Mouse (Mus musculus): ENCODE results near the gene Hao2. TPM values are rescaled to one million over a fixed set of nuclear protein-coding genes. Genes with fewer than 3 reads are reported as not detected.
A peak's percentile ranks its signal among the peaks of the same experiment; 100 is the strongest.

Gene Hao2
- polyA plus RNA-seq (2015; fragmentation: Nextera tagmentation; extraction: Ambion mirVana) = 10.9 and 14.4 TPM in 2 replicates

DNA sequence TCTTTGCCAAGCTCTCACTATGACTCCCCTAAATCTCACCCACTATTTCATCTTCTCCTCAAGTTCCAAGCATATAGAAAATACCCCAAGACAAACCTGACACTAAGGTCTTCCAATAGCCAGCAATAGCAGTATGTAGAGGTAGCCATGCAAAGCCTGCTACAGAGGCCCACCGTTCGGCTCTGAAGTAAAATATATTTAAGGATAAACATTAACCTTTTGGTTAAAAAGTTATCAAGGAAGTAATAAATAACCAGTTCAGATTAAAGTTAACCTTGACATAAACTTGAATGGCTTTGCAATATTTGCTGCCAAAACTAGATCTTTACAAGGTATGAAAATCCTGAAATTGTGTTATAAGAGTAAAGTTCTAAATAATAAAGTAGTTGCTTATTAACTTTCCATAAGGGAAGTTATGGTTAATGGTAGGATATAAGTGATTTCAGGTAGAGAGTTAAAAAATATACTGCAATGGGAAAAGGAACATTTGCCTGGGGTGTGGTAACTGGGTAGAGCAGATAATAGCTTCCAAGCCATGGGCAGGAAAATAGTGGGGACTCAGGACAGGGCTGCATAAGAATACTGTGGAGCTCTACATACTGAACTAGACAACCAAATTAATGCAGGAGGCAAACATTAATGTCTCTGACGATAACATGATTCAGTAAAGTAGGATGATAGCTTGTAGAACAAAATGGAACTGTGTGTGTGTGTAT is at the start of gene Hao2:
TSS of gene Hao2 (minus strand) at position 183 of the 716 bp plus-strand sequence.
- ATAC-seq (ENCODE audit: insufficient read depth) = peak; percentile 34; the same call in 1 of the 2 replicates
- H3K27me3 ChIP-seq = no peaks in the 10 kb centered on the region
- no peaks in the 10 kb centered on the region for H3K9me3 ChIP-seq (replicated peaks)
- peaks cover 3% of the 10 kb centered on the region; the same call in 1 of the 2 replicates for H3K4me1 ChIP-seq (replicated peaks)
- H3K36me3 ChIP-seq (replicated peaks) = no peaks in the 10 kb centered on the region
- H3K9ac ChIP-seq = no peak within 1 kb of the TSS
- H3K4me3 ChIP-seq (replicated peaks) = 0 out of 2 replicates have a peak within 1 kb of the TSS, but pooled peaks have one; percentile 8
- H3K27ac ChIP-seq (replicated peaks) = no peak within 1 kb of the TSS
- peak within 1 kb of the TSS; percentile 20; the same call in 1 of the 2 replicates for H3K4me2 ChIP-seq
- WGBS (ENCODE audit: insufficient replicate concordance) = 49% methylated on average over 3 of the region's 3 CpGs

- H3K4me2 ChIP-seq = peak overlapping the region; percentile 48
- no peak overlapping the region for H3K27ac ChIP-seq (replicated peaks)
- H3K27me3 ChIP-seq = peaks cover 3% of the 10 kb centered on the region; the same call in 1 of the 2 replicates
- ATAC-seq (ENCODE audit: insufficient read depth) = no peak
- no peaks in the 10 kb centered on the region for H3K36me3 ChIP-seq (replicated peaks)
- 25% methylated on average over 10 of the region's 10 CpGs for WGBS (ENCODE audit: insufficient replicate concordance)
- H3K9me3 ChIP-seq (replicated peaks) = no peaks in the 10 kb centered on the region
- no peaks in the 10 kb centered on the region for H3K4me1 ChIP-seq (replicated peaks)
- no peak overlapping the region for H3K9ac ChIP-seq
- H3K4me3 ChIP-seq (replicated peaks) = 0 out of 2 replicates have a peak overlapping the region, but pooled peaks have one; percentile 4
Measured at GRCm38 (mm10) chr3:98941601-98942000, 48.6 kb upstream of the Hao2 start.

DNA sequence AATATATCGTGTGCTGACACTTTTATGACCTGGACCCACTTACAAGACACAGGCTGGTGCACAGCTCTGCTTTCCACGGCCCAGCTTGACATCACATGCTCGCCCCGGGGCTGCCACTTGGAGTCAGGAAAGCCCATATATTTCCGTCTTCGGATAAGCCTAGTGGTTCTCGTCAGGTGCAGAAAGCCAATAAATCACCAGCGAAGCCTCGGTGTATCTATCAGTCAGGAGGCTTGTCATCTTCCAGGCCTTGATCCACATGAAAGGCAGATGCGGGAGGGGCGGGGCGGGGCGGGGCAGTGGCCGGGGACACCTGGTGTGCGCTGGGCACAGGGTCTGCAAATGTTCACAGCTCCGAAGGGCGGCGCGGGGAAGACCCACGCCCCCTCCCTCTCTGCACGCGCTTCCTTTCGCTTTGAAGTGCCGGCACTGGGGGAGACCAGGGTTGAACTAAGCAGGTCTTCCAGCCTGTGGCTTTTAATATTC is 48.1 kb upstream of the Hao2 start:
- ATAC-seq (ENCODE audit: insufficient read depth) = no peak

DNA sequence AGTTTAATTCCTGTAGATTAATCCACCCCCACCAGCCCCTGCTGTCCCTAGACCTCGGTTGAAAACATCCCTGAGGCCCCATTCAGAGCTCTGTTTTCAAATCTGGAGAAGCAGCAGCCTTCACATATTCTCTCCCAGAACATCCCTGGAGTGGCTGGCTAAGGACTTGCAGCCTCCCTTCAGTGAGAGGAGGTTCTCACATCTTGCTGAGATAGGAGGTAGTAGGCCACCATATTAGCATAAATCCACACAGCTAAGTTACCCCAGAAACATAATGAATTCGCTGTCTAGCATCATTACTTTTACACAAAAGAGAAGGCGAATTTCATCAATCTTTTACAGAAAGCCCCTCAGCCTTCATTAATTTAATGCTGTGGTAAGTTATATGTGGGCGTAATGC is 47.2 kb upstream of the Hao2 start:
- WGBS (ENCODE audit: insufficient replicate concordance) = 55% methylated on average over 4 of the region's 4 CpGs
- no peaks in the 10 kb centered on the region for H3K36me3 ChIP-seq (replicated peaks)
- no peak overlapping the region for H3K4me3 ChIP-seq (replicated peaks)
- ATAC-seq (ENCODE audit: insufficient read depth) = no peak
- H3K4me1 ChIP-seq (replicated peaks) = no peaks in the 10 kb centered on the region
- peaks cover 3% of the 10 kb centered on the region; the same call in 1 of the 2 replicates for H3K27me3 ChIP-seq
- no peaks in the 10 kb centered on the region for H3K9me3 ChIP-seq (replicated peaks)
- H3K27ac ChIP-seq (replicated peaks) = no peak overlapping the region
- no peak overlapping the region for H3K4me2 ChIP-seq
- no peak overlapping the region for H3K9ac ChIP-seq

More for the DNA sequence above, 48.1 kb upstream of the Hao2 start:
- H3K9me3 ChIP-seq (replicated peaks) = no peaks in the 10 kb centered on the region
- H3K4me2 ChIP-seq = peak overlapping the region; percentile 48
- H3K27me3 ChIP-seq = peaks cover 3% of the 10 kb centered on the region; the same call in 1 of the 2 replicates
- 0 out of 2 replicates have a peak overlapping the region, but pooled peaks have one; percentile 4 for H3K4me3 ChIP-seq (replicated peaks)
- no peaks in the 10 kb centered on the region for H3K36me3 ChIP-seq (replicated peaks)
- WGBS (ENCODE audit: insufficient replicate concordance) = 5% methylated on average over 23 of the region's 24 CpGs
- no peak overlapping the region for H3K27ac ChIP-seq (replicated peaks)
- no peak overlapping the region for H3K9ac ChIP-seq
- H3K4me1 ChIP-seq (replicated peaks) = no peaks in the 10 kb centered on the region

GRCm38 (mm10) chr3:98936446-98936845 is 43.4 kb upstream of the Hao2 start:
- Histone ChIP-seq H3K4me2 (no peak overlapping the region), H3K4me3 (replicated peaks) (no peak overlapping the region), H3K36me3 (replicated peaks) (no peaks in the 10 kb centered on the region), H3K27ac (replicated peaks) (no peak overlapping the region), H3K9me3 (replicated peaks) (no peaks in the 10 kb centered on the region), H3K4me1 (replicated peaks) (no peaks in the 10 kb centered on the region; the same call in 1 of the 2 replicates), H3K9ac (no peak overlapping the region), H3K27me3 (no peaks in the 10 kb centered on the region)
- ATAC-seq (ENCODE audit: insufficient read depth) = no peak
- WGBS (ENCODE audit: insufficient replicate concordance) = 64% methylated on average over 3 of the region's 3 CpGs

DNA sequence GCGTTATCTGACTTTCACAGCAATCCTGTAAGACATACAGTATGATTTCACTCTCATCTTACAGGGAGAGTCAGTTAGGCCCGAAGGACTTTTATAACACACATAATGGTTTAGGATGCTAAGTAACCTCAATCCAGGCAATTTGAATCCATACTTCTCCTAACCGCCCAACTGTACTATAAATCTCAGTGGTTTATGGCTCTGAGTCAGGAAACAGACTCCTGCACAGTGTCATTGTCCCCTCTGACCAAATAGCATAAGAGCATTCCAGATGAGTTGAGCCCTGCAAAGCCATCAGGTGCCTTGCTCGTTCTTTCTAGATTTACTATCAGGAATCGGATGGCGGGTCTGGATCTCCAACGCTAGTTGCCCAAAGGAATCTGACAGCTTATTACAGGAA is 41.6 kb upstream of the Hao2 start:
- no peaks in the 10 kb centered on the region for H3K36me3 ChIP-seq (replicated peaks)
- H3K4me1 ChIP-seq (replicated peaks) = no peaks in the 10 kb centered on the region; the same call in 1 of the 2 replicates
- ATAC-seq (ENCODE audit: insufficient read depth) = no peak
- no peak overlapping the region for H3K4me2 ChIP-seq
- no peaks in the 10 kb centered on the region for H3K27me3 ChIP-seq
- H3K27ac ChIP-seq (replicated peaks) = no peak overlapping the region
- H3K9ac ChIP-seq = no peak overlapping the region
- H3K4me3 ChIP-seq (replicated peaks) = no peak overlapping the region
- WGBS (ENCODE audit: insufficient replicate concordance) = 57% methylated on average over 7 of the region's 7 CpGs
- H3K9me3 ChIP-seq (replicated peaks) = no peaks in the 10 kb centered on the region

GRCm38 (mm10) chr3:98934041-98934440 is 41.0 kb upstream of the Hao2 start:
- WGBS (ENCODE audit: insufficient replicate concordance) = 78% methylated on average over 1 of the region's 1 CpGs
- Histone ChIP-seq H3K36me3 (replicated peaks) (no peaks in the 10 kb centered on the region), H3K9ac (no peak overlapping the region), H3K27me3 (no peaks in the 10 kb centered on the region), H3K4me1 (replicated peaks) (no peaks in the 10 kb centered on the region; the same call in 1 of the 2 replicates), H3K27ac (replicated peaks) (no peak overlapping the region), H3K4me3 (replicated peaks) (no peak overlapping the region), H3K9me3 (replicated peaks) (no peaks in the 10 kb centered on the region), H3K4me2 (no peak overlapping the region)
- 0 out of 2 replicates have a peak, but pooled peaks have one; percentile 18 for ATAC-seq (ENCODE audit: insufficient read depth)

- peak overlapping the region; percentile 34; the same call in 1 of the 2 replicates for H3K27ac ChIP-seq (replicated peaks)
- no peaks in the 10 kb centered on the region; the same call in 1 of the 2 replicates for H3K4me1 ChIP-seq (replicated peaks)
- no peak for ATAC-seq (ENCODE audit: insufficient read depth)
- no peaks in the 10 kb centered on the region for H3K36me3 ChIP-seq (replicated peaks)
- H3K4me3 ChIP-seq (replicated peaks) = no peak overlapping the region
- no peaks in the 10 kb centered on the region for H3K27me3 ChIP-seq
- H3K4me2 ChIP-seq = no peak overlapping the region
- H3K9ac ChIP-seq = no peak overlapping the region
- H3K9me3 ChIP-seq (replicated peaks) = no peaks in the 10 kb centered on the region
Measured at GRCm38 (mm10) chr3:98932421-98932820, 39.4 kb upstream of the Hao2 start.

GRCm38 (mm10) chr3:98931836-98932235 is 38.8 kb upstream of the Hao2 start:
- Histone ChIP-seq H3K27ac (replicated peaks) (no peak overlapping the region), H3K4me2 (no peak overlapping the region), H3K4me3 (replicated peaks) (no peak overlapping the region), H3K36me3 (replicated peaks) (no peaks in the 10 kb centered on the region), H3K27me3 (no peaks in the 10 kb centered on the region), H3K9ac (no peak overlapping the region), H3K4me1 (replicated peaks) (no peaks in the 10 kb centered on the region; the same call in 1 of the 2 replicates), H3K9me3 (replicated peaks) (no peaks in the 10 kb centered on the region)
- no peak for ATAC-seq (ENCODE audit: insufficient read depth)
- WGBS (ENCODE audit: insufficient replicate concordance) = 38% methylated on average over 1 of the region's 1 CpGs

DNA sequence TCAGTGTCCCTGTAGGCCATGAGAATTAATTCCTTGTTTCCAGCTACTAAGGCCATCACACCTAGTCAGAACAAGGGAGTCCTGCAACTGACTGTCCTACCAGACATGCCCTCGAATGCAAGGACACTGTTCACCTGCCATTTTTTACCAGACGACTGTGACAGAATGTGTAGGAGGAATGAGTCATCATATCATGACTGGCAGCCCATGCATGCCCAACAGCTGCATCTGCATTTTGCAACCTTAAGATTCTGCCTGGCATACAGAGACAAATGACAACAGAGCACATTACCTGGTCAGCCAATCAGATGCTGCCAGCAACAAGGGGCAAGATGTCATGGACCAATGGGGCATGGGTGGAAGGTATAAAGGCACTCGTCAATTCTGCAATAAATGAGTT is 27.4 kb upstream of the Hao2 start:
- H3K36me3 ChIP-seq (replicated peaks) = no peaks in the 10 kb centered on the region
- no peaks in the 10 kb centered on the region for H3K27me3 ChIP-seq
- no peak overlapping the region for H3K9ac ChIP-seq
- no peaks in the 10 kb centered on the region for H3K4me1 ChIP-seq (replicated peaks)
- no peaks in the 10 kb centered on the region for H3K9me3 ChIP-seq (replicated peaks)
- no peak overlapping the region for H3K4me3 ChIP-seq (replicated peaks)
- no peak overlapping the region for H3K4me2 ChIP-seq
- ATAC-seq (ENCODE audit: insufficient read depth) = no peak
- 55% methylated on average over 3 of the region's 3 CpGs for WGBS (ENCODE audit: insufficient replicate concordance)
- no peak overlapping the region for H3K27ac ChIP-seq (replicated peaks)

DNA sequence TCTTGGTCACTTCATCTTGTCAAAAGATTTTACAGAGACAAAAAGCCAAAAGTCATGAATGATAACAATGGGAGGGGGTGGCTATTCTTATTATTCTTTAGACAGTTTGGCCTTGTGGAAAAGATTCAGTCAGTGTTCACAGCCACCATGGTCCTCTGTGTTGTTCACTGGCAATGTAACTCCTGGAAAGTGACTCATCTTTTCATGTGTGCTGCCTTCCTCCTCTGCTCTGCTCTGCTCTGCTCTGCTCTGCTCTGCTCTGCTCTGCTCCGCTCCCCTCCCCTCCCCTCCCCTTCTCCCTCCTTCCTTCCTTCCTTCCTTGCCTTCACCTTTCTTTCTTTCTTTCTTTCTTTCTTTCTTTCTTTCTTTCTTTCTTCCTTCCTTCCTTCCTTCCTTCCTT is 24.2 kb upstream of the Hao2 start:
- Histone ChIP-seq H3K4me2 (no peak overlapping the region), H3K36me3 (replicated peaks) (no peaks in the 10 kb centered on the region), H3K9ac (no peak overlapping the region), H3K9me3 (replicated peaks) (no peaks in the 10 kb centered on the region), H3K4me3 (replicated peaks) (no peak overlapping the region), H3K4me1 (replicated peaks) (no peaks in the 10 kb centered on the region), H3K27ac (replicated peaks) (no peak overlapping the region), H3K27me3 (no peaks in the 10 kb centered on the region)
- WGBS (ENCODE audit: insufficient replicate concordance) = 57% methylated on average over 1 of the region's 1 CpGs
- ATAC-seq (ENCODE audit: insufficient read depth) = no peak
